Mouse (Mus musculus) CD4-positive, CD25-positive, alpha-beta regulatory T cell, adult 2 months (primary cell): ENCODE data around the gene Fn3k.

Experiments used
- DNase-seq: peaks from one replicate; pipeline ENCODE4 v3.0.0-alpha.2; 2012; ENCODE audit warnings: low read depth, low spot score

Gene Fn3k

GRCm38 (mm10) chr11:121451753-121452635 lies 17.3 kb downstream of the Fn3k start, which contains the start of gene Tbcd:
Gene Tbcd (plus strand): TSS chr11:121451949.
- peak; percentile 94 for DNase-seq

GRCm38 (mm10) chr11:121457874-121458273 lies 23.2 kb downstream of the Fn3k start:
- DNase-seq, result peak; percentile 23

GRCm38 (mm10) chr11:121467408-121467807 lies 32.7 kb downstream of the Fn3k start:
- DNase-seq, result no peak

GRCm38 (mm10) chr11:121474831-121475230 lies 40.1 kb downstream of the Fn3k start:
- DNase-seq, result no peak

GRCm38 (mm10) chr11:121475699-121476415 lies 41.1 kb downstream of the Fn3k start:
- peak; percentile 86 for DNase-seq

GRCm38 (mm10) chr11:121479476-121480203 lies 44.9 kb downstream of the Fn3k start:
- DNase-seq, result no peak

- DNase-seq, result no peak
These were observed 46.4 kb downstream of the Fn3k start for GRCm38 (mm10) chr11:121481129-121481528.

GRCm38 (mm10) chr11:121485882-121486281 lies 51.2 kb downstream of the Fn3k start:
- no peak for DNase-seq

GRCm38 (mm10) chr11:121490651-121491050 lies 55.9 kb downstream of the Fn3k start:
- no peak for DNase-seq
